Mouse (Mus musculus) adrenal gland, adult 8-10 months (tissue): ENCODE measurements around the gene Taf9. TPM values are rescaled to one million over a fixed set of nuclear protein-coding genes. Genes with fewer than 3 reads are reported as not detected.

Experiments used
- DNase-seq: peaks from one replicate; pipeline ENCODE4 v3.0.0; 2022
- total RNA-seq, 4 experiments: library from RNA; stranded (reverse); gene quantifications; 2 replicates each; pipeline ENCODE4 v1.2.4; 2022

Gene Taf9
- 10 to 100 TPM in 2 of 4 experiments, 1 to 10 TPM in 2; 8.3 to 15.0 (median 10.0) TPM for total RNA-seq

- DNase-seq: no peak
Measured at GRCm38 (mm10) chr13:100651439-100652186, at the start of gene Taf9. TSS of gene Taf9 (plus strand) at chr13:100651579.

GRCm38 (mm10) chr13:100602239-100602902 lies 49.0 kb upstream of the Taf9 start:
- no peak for DNase-seq

GRCm38 (mm10) chr13:100603031-100603737 lies 48.2 kb upstream of the Taf9 start:
- DNase-seq: no peak

DNA sequence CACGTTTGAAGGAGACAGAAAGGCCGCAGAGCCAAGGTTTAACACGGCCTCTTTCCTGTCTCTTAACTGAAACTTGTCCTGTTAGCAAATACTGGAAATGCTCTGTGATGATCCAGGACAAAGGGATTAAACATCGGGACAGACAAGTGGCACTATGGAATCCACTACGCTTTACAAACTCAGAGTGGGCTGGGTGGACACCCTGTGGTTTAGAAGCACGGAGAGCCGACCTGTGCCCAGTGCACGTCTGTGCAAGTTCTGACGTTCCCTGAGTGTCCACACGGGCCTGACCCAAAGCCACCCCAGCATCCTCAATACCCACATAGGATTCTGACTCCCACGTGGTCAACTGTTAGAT lies 47.7 kb upstream of the Taf9 start:
- no peak for DNase-seq

DNA sequence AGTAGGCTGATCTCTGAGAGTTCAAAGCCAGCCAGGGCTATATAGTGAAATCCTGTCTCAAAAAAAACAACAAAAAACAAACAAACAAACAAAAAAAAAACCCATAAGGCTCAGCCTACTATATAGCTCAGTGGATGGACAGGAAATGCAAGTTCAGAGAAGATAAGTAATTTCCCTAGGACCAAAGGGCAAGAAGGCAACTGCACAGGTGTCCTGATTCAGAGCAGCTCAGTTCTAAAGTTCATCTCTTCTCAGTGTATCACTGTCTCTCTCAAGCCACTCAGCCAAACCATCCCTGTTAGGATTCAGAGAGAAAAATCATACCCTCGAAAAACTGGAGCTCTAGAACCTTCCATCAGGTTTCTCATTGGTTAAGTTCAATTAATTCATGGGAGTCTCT lies 45.5 kb upstream of the Taf9 start:
- DNase-seq: no peak

DNA sequence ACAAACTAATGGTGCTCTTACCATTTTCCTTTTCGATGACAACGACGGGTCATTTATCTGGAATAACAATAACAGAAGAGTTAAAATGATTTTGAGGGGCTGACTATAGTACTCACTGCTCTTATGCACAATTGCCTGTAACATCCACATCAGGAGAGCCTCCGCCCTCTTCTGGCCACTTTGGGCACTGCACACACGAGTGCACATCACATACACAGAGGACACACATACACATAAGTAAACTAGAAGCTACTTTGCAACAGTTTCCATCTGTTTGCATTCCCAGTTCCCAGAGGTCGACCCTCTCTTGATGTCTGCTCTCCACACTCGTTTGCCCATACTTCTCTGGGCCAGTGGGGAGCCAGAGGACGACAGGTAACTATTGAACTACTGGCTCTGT lies 43.6 kb upstream of the Taf9 start:
- no peak for DNase-seq

DNA sequence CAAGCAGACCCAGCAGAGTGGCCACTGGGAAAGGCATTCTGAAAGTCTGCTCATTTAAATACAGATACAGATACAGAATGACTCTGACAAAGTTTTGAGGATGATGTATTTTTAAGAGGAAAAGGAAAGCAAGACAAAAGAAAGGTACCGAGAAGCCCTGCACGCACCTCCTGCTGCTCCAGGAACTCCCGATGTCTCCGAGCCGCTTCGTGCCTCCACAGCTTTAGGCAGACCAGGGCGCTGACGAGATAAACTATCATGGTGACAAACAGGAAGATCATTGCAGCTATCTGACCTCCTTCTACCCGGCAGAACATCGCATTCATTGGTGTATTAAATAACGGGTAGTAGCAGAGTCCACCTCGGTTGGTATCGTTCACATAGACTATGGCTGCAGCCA lies 40.1 kb upstream of the Taf9 start:
- DNase-seq: no peak

GRCm38 (mm10) chr13:100612251-100612650 lies 39.1 kb upstream of the Taf9 start:
- DNase-seq: no peak

GRCm38 (mm10) chr13:100612903-100613302 lies 38.5 kb upstream of the Taf9 start:
- DNase-seq: no peak

DNA sequence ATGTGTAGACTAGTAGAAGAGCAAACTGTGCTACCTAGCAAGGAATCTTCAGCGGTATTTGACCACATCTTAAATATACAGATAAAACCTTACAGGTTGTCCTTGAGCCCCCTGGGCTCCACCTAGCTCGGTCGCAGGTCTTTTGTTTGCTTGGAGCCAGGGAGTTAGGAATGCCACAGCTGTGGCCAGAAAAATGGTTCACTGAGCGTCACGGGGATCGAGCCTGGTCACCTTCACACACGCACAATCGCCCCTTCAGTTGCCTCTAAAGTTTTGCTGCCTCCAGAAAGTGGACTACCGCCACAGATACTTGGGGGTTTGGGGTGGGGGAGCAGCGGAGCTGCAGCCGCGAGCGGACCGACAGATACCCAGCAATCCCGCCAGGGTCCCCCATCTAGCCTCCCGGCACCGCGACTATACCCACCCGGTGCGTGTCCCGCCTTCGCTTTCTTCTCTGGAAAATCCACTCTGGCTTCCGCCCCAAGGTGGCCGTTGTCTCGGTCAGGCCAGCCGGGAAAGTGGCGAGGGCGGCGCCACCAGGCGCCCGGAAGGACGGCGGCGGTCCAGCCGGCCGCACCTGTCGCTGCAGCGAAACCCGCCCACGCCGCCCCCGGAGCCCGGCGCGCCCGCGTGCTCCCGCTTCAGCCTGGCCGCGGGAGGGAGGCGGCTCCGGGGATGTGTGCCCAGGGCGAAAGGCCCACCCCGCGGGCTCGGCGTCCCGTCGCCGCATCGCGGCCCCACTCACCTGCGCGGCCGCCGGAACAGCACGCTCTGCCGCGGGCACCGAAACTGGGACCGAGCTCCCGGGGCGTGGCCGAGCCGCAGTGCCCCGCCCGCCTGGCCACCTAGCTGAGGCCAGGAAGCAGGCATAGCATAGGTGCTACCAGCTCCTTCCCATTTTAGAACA lies 34.9 kb upstream of the Taf9 start, which contains the start of gene Marveld2:
Gene Marveld2, minus strand, starts transcription at position 791 of the 907 bp plus-strand sequence.
- no peak for DNase-seq

GRCm38 (mm10) chr13:100617583-100617982 lies 33.8 kb upstream of the Taf9 start:
- no peak for DNase-seq

- no peak for DNase-seq
Measured at GRCm38 (mm10) chr13:100622241-100622640, 29.1 kb upstream of the Taf9 start.

GRCm38 (mm10) chr13:100634106-100634691 lies 17.2 kb upstream of the Taf9 start:
- no peak for DNase-seq

DNA sequence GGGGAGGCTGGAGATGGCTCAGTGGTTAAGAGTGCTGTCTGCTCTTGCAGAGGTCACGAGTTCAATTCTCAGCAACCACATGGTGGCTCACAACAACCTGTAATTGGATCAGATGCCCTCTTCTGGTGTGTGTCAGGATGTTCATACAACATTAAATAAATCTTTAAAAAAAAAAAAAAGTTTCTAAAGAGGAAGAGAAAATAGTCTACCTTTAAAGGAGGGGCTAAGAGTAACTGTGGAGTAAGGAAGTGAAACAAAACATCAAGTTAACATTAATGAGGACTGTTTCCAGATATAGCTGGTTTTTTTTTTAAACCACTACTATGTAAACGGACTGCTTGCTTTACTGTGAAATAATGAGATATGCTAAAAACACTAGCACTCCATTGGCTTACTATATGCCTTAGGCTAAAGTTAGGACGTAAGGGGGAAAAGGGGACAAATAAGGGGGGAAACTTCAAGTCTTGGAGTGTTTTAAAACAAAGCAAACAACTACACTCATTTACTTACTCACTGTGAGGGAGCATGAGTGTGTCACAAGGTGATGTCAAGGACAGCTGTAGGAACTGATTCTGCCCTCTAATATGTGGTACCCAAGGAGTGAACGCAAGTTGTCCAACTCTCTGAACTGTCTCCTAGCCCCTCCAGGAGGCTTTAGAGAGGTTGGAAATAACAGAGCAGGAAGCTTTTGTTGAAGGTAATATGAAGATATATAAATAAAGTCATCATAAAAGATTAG lies 8.7 kb upstream of the Taf9 start:
- no peak for DNase-seq

DNA sequence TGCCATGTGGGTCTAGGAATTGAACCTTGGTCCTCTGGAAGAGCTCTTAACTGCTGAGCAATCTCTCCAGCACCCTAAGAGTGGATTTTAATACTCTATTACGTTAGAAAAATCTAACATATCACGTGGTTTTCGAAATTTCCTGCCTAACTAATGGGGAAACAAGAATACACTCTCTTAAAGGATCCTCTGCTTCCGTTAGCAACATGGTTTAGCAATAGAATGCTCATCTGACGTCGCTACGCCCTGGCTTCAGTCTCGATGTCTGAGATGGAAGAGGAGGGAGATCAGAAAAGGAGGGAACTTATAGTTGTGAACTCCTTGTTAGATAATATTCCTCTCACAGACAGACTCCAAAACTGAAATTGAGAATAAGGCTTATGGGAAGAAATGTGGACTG lies 3.2 kb upstream of the Taf9 start:
- DNase-seq: no peak

DNA sequence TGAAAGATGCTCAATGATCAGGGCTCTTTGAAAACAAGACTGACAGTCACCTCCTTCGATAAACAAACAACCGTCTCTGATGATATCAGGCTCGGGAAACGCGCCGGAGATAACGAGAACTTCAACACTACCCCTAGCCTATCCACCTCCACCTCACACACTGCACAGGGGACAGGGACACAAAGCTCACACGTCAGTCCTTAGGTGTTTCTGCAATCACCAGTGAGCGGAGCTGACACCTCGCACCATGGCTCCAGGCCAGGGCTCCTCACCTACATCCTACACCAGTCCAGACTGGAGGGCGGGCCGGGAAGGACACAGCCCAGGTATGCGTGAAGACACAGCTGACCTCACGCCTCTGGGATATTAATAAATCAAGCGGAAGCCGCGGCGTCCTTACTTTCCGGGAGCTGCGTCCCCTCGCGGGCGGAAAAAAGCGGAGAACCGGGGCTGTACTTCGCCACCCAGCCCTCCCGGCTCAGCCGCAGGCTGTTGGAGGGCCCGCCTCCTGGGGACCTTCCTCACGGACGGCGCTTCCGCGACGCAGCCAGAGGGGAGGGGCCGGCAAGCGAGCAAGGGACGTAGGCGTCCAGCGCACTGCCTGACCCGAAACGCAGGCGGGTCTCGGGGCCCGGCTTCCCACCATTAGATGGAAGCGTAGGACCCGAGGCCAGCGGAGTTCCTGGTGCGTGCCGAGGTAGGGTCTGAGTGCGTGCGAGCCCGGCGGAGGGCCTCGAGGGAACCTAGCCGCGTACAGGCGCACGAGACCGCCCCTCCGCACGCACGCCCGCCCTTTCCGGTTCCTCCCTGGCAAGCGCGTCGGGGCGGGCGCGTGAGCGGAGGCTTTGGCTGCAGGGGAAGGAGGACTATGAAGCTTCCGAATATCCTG lies 585 bp upstream of the Taf9 start, which contains the start of the genes Ak6 and Rad17:
Gene Ak6, plus strand, starts transcription at position 430 of the 889 bp plus-strand sequence.
Gene Rad17, minus strand, starts transcription at position 502 of the 889 bp plus-strand sequence.
- DNase-seq: peak; percentile 91

- DNase-seq: no peak
Measured at GRCm38 (mm10) chr13:100658091-100658490, 6.7 kb downstream of the Taf9 start.

GRCm38 (mm10) chr13:100659864-100660456 lies 8.6 kb downstream of the Taf9 start:
- no peak for DNase-seq

GRCm38 (mm10) chr13:100669291-100670022 lies 18.1 kb downstream of the Taf9 start, which contains the start of gene Ccdc125:
TSS of gene Ccdc125 (plus strand) at chr13:100669717.
- DNase-seq: no peak
